Mouse (Mus musculus) liver, adult 2 months (tissue): ENCODE measurements around the gene Gm3182. TPM values are rescaled to one million over a fixed set of nuclear protein-coding genes. Genes with fewer than 3 reads are reported as not detected.
"Not testable (repeated sequence)": the region's sequence is repeated elsewhere in the genome, so short reads cannot be mapped to it uniquely, and the experiment has no call there.

Source experiments
- DNase-seq: peaks from one replicate; pipeline ENCODE4 v3.0.0-alpha.2; 2011; ENCODE audit warnings: low read depth, low spot score; ENCODE audit errors: extremely low read depth
- H3K27ac ChIP-seq: fragments of 200-500 bp; replicated peaks from 2 replicates; pipeline ENCODE4 v1.5.1; 2012; ENCODE audit warnings: low read depth, mild to moderate bottlenecking, control low read depth, inconsistent platforms, low read length; ENCODE audit not compliant: insufficient read depth
- H3K27me3 ChIP-seq: fragments of 200-500 bp; 2 replicates; pipeline ENCODE4 v1.6.1; 2012; ENCODE audit warnings: mild to moderate bottlenecking, moderate library complexity, low read length, inconsistent platforms; ENCODE audit not compliant: control insufficient read depth, insufficient read depth
- H3K36me3 ChIP-seq: fragments of 200-500 bp; 2 replicates; pipeline ENCODE4 v1.6.1; 2012; ENCODE audit warnings: low read length, inconsistent platforms; ENCODE audit not compliant: control insufficient read depth, insufficient read depth
- H3K4me1 ChIP-seq: fragments of 200-500 bp; 2 replicates; pipeline ENCODE4 v1.6.1; 2011; ENCODE audit warnings: low read length; ENCODE audit not compliant: control insufficient read depth, insufficient read depth
- H3K4me3 ChIP-seq: fragments of 200-500 bp; 2 replicates; pipeline ENCODE4 v1.5.1; 2011; ENCODE audit warnings: low read depth, mild to moderate bottlenecking, control low read depth, low read length, moderate library complexity; ENCODE audit not compliant: insufficient read depth
- H3K79me2 ChIP-seq: fragments of 200-500 bp; 2 replicates; pipeline ENCODE4 v1.6.1; 2012; ENCODE audit warnings: inconsistent platforms, mild to moderate bottlenecking, low read length, moderate library complexity; ENCODE audit not compliant: control insufficient read depth, insufficient read depth
- H3K9ac ChIP-seq: fragments of 200-500 bp; 2 replicates; pipeline ENCODE4 v1.6.1; 2012; ENCODE audit warnings: low read depth, mild to moderate bottlenecking, control low read depth, inconsistent platforms, low read length
- WGBS: fragments of 180-500 bp; shearing (Covaris S2); methylation state at CpG from one replicate; pipeline ENCODE4 v1.1.7; 2018; 5-methylcytosine and 5-hydroxymethylcytosine counted together
- polyA plus RNA-seq: library from polyadenylated mRNA; depleted of rRNA; stranded (reverse); fragments of >200 nt; gene quantifications from 2 replicates; pipeline ENCODE4 v1.2.3, GENCODE M21; 2012; rRNA removed
- total RNA-seq: library from RNA; depleted of rRNA; stranded (reverse); fragments of >200 nt; gene quantifications from 2 replicates; pipeline ENCODE4 v1.2.3, GENCODE M21; 2014; rRNA removed

Gene Gm3182
- total RNA-seq (not detected in 2 replicates), polyA plus RNA-seq (not detected in 2 replicates)

DNA sequence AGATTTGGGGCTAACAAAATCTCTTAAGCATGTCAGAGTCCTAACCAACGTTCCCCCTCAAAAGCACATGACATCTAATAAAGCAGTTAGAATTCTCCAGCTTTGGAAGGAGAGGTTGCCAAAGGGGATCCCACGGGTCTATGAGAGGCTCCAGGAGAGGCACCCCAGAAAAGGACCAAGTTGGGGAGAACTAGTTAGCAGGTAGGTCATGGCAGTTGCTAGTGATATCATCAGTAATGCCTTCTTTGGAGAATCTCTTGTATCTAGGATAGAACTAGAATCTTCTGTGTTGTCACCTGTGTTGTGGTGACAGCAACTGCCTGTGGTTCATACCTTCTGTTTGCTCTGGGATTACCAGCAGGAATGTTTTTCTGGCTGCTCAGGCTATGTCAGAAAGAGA, at the start of gene Gm3182:
TSS of gene Gm3182 (plus strand) at position 301 of the 400 bp plus-strand sequence.
- DNase-seq, H3K79me2 ChIP-seq, H3K4me1 ChIP-seq, H3K36me3 ChIP-seq, H3K27ac ChIP-seq, H3K9ac ChIP-seq, H3K4me3 ChIP-seq, H3K27me3 ChIP-seq: not testable (repeated sequence)
- 67% methylated on average over 1 of the region's 2 CpGs for WGBS

- H3K27ac ChIP-seq, DNase-seq, H3K4me1 ChIP-seq, H3K9ac ChIP-seq, H3K79me2 ChIP-seq, H3K4me3 ChIP-seq, H3K27me3 ChIP-seq, H3K36me3 ChIP-seq: not testable (repeated sequence)
- 8% methylated on average over 19 of the region's 25 CpGs for WGBS
These were observed 17.9 kb downstream of the Gm3182 start for GRCm38 (mm10) chr14:4499425-4499824.

Other genes with a start within 250 kb of the Gm3182 start
- not detected in 2 replicates for gene Gm3138, start 232.1 kb upstream of the Gm3182 start, total RNA-seq
- gene Gm3138, start 232.1 kb upstream of the Gm3182 start, polyA plus RNA-seq = not detected in 2 replicates
- gene Gm3149, start 164.5 kb upstream of the Gm3182 start, total RNA-seq = not detected in 2 replicates
- not detected in 2 replicates for gene Gm3149, start 164.5 kb upstream of the Gm3182 start, polyA plus RNA-seq
- gene 2610042L04Rik, start 147.0 kb upstream of the Gm3182 start, total RNA-seq = not detected in 2 replicates
- not detected in 2 replicates for gene 2610042L04Rik, start 147.0 kb upstream of the Gm3182 start, polyA plus RNA-seq
- gene Gm3159, start 84.2 kb upstream of the Gm3182 start, total RNA-seq = not detected in 2 replicates
- gene Gm3159, start 84.2 kb upstream of the Gm3182 start, polyA plus RNA-seq = not detected in 2 replicates
- gene Gm3164, start 66.3 kb upstream of the Gm3182 start, total RNA-seq = not detected in 2 replicates
- not detected in 2 replicates for gene Gm3164, start 66.3 kb upstream of the Gm3182 start, polyA plus RNA-seq
- not detected in 2 replicates for gene Gm3173, start 50.8 kb upstream of the Gm3182 start, total RNA-seq
- gene Gm3173, start 50.8 kb upstream of the Gm3182 start, polyA plus RNA-seq = not detected in 2 replicates
- not detected in 2 replicates for gene Gm3047, start 73.7 kb downstream of the Gm3182 start, total RNA-seq
- not detected in 2 replicates for gene Gm3047, start 73.7 kb downstream of the Gm3182 start, polyA plus RNA-seq
- gene Gm8159, start 150.6 kb downstream of the Gm3182 start, total RNA-seq = not detected in 2 replicates
- not detected in 2 replicates for gene Gm8159, start 150.6 kb downstream of the Gm3182 start, polyA plus RNA-seq
- gene Gm3239, start 182.4 kb downstream of the Gm3182 start, total RNA-seq = not detected in 2 replicates
- not detected in 2 replicates for gene Gm3239, start 182.4 kb downstream of the Gm3182 start, polyA plus RNA-seq
- not detected in 2 replicates for gene Gm7876, start 227.5 kb downstream of the Gm3182 start, total RNA-seq
- not detected in 2 replicates for gene Gm7876, start 227.5 kb downstream of the Gm3182 start, polyA plus RNA-seq
- not detected in 2 replicates for gene Gm3252, start 245.0 kb downstream of the Gm3182 start, total RNA-seq
- not detected in 2 replicates for gene Gm3252, start 245.0 kb downstream of the Gm3182 start, polyA plus RNA-seq